Mouse (Mus musculus) embryonic facial prominence, embryonic 10.5 days (tissue): ENCODE measurements around the gene Erich3. TPM values are rescaled to one million over a fixed set of nuclear protein-coding genes. Genes with fewer than 3 reads are reported as not detected.

Experiments
- DNase-seq: peaks from one replicate; pipeline ENCODE4 v3.0.0-alpha.2; 2017; ENCODE audit warnings: low spot score
- H3K27ac ChIP-seq: fragments of 300-500 bp; sonication (generic); replicated peaks from 2 replicates; pipeline ENCODE4 v1.5.1; 2016; ENCODE audit warnings: mild to moderate bottlenecking
- H3K27me3 ChIP-seq: fragments of 300-500 bp; sonication (generic); replicated peaks from 2 replicates; pipeline ENCODE4 v1.6.1; 2016; ENCODE audit warnings: low read depth, mild to moderate bottlenecking; ENCODE audit not compliant: poor library complexity, severe bottlenecking
- H3K36me3 ChIP-seq: fragments of 300-500 bp; sonication (generic); replicated peaks from 2 replicates; pipeline ENCODE4 v1.6.1; 2016; ENCODE audit warnings: mild to moderate bottlenecking, moderate library complexity
- H3K4me1 ChIP-seq: fragments of 300-500 bp; sonication (generic); 2 replicates; pipeline ENCODE4 v1.6.1; 2016
- H3K4me3 ChIP-seq: fragments of 300-500 bp; sonication (generic); 2 replicates; pipeline ENCODE4 v1.5.1; 2016; ENCODE audit warnings: mild to moderate bottlenecking, moderate library complexity
- H3K9me3 ChIP-seq: fragments of 300-500 bp; sonication (generic); 2 replicates; pipeline ENCODE4 v1.6.1; 2016; ENCODE audit warnings: mild to moderate bottlenecking
- WGBS: fragments of 180-500 bp; shearing (Covaris S2); methylation state at CpG from one replicate; pipeline ENCODE4 v1.1.7; 2016; 5-methylcytosine and 5-hydroxymethylcytosine counted together
- polyA plus RNA-seq: library from polyadenylated mRNA; unstranded; fragments of >200 nt; fragmentation: Nextera tagmentation; extraction: Ambion mirVana; gene quantifications from 2 replicates; pipeline ENCODE4 v1.2.1, GENCODE M21; 2016

Gene Erich3
- polyA plus RNA-seq, 1 experiment from 2014 or later = 0.36 TPM

DNA sequence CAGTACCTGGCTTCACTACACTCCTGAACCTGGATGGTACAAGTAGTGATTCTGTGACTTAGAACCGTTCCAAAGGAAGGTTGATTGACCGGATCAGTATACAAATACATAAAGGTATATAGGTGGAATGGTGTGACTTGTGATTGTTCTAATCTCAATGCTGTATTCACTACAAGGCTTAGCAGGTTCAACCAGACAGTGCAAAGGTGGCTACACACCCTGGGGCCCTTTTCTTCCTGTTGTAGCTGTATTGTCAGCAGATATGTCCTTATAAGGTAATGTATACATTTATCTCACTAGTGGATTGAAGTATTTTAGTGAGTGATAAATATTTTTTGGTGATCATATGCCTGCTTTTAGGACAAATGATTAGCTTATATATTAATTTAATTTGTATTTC, 80.7 kb downstream of the Erich3 start:
- no peaks in the 10 kb centered on the region for H3K9me3 ChIP-seq
- H3K27ac ChIP-seq = no peak overlapping the region
- no peak for DNase-seq
- H3K4me1 ChIP-seq = no peaks in the 10 kb centered on the region
- no peak overlapping the region for H3K4me3 ChIP-seq
- no peaks in the 10 kb centered on the region for H3K36me3 ChIP-seq
- WGBS = 92% methylated on average over 2 of the region's 2 CpGs
- H3K27me3 ChIP-seq = no peaks in the 10 kb centered on the region

DNA sequence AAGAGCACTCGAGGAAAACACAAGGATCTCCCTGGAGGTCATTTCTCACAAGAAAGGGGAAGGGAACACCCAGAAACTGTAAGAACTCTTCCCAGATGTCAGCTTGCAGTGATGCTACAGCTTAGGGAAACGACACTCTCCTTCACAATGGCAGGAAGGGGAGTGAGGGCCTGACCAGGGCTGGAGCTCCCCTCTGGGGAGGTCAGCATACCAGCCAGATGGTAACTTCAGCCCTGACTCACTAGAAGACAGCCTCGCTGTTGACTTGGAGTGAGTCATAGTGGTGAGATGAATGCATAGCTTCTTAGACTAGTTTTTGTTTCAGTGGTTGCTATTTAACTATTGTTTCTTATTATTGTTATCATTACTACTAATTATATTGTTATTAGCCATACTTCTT, 90.8 kb downstream of the Erich3 start:
- Histone ChIP-seq H3K27me3 (no peaks in the 10 kb centered on the region), H3K4me3 (no peak overlapping the region), H3K4me1 (peaks cover 3% of the 10 kb centered on the region; the same call in 1 of the 2 replicates), H3K9me3 (no peaks in the 10 kb centered on the region), H3K27ac (no peak overlapping the region), H3K36me3 (no peaks in the 10 kb centered on the region)
- no peak for DNase-seq
- WGBS = 40% methylated on average over 3 of the region's 3 CpGs

DNA sequence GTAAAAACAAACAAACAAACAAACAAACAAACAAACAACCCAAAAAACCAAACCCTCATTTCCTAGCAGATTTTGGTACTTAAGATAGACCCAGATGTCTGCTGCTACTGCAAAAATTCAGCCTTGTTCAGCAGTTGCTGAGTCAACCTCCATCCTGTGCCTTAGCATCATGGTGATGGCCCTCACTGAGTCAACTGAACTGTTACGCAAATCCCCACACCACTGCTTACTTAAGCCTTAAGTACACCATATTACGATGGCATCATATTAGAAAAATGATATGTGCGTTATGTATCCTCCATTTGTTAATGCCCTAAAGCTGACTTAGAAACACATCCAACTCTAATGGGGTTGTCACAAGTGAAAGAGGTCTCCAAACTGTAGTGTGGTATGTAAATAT, 91.6 kb downstream of the Erich3 start:
- Histone ChIP-seq H3K27ac (no peak overlapping the region), H3K36me3 (no peaks in the 10 kb centered on the region), H3K4me1 (peaks cover 3% of the 10 kb centered on the region; the same call in 1 of the 2 replicates), H3K4me3 (no peak overlapping the region), H3K9me3 (no peaks in the 10 kb centered on the region), H3K27me3 (no peaks in the 10 kb centered on the region)
- DNase-seq = no peak
- 95% methylated on average over 3 of the region's 3 CpGs for WGBS

DNA sequence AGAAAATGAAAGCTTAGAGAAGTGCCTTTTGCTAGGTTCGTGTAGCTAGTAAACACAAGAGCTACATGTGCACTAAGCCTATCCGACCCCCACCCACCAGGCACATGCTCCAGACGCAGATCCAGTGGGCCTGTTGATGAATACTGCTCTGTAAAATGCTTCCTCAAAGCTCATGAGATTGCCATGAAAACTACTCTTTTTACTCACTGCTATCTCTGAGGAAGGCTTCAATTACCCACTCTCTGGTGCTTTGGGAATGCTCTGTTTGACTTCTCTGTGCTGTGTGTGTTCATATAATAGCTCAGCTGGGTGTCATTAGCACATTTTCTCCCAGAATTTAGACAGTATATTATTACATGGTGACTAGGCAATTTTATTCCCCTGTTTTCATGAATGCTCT, 94.4 kb downstream of the Erich3 start:
- Histone ChIP-seq H3K4me3 (no peak overlapping the region), H3K9me3 (no peaks in the 10 kb centered on the region), H3K27me3 (no peaks in the 10 kb centered on the region), H3K4me1 (peaks cover 3% of the 10 kb centered on the region), H3K27ac (no peak overlapping the region), H3K36me3 (no peaks in the 10 kb centered on the region)
- DNase-seq = no peak
- WGBS = 64% methylated on average over 3 of the region's 3 CpGs

DNA sequence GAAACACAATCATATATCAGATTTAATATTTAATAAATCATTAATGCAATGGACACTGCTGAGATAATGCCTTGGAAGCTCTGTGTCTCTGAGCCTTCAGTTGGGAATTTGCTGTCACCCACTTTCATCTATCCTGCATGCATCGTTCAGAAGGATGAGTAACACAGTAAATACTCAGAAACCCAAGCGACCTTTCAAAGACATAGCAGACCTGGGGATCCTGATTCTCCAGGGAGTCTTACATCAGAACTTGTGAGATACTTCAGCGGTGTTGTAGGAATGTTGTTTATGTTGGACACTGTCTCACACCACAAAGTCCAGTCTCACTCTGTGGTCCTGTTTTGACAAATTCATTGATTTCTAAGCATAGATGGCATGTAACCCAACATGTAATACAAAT, 97.4 kb downstream of the Erich3 start:
- 83% methylated on average over 3 of the region's 3 CpGs for WGBS
- DNase-seq = no peak
- Histone ChIP-seq H3K4me1 (peaks cover 10% of the 10 kb centered on the region), H3K27ac (no peak overlapping the region), H3K36me3 (no peaks in the 10 kb centered on the region), H3K27me3 (no peaks in the 10 kb centered on the region), H3K4me3 (no peak overlapping the region), H3K9me3 (no peaks in the 10 kb centered on the region)

DNA sequence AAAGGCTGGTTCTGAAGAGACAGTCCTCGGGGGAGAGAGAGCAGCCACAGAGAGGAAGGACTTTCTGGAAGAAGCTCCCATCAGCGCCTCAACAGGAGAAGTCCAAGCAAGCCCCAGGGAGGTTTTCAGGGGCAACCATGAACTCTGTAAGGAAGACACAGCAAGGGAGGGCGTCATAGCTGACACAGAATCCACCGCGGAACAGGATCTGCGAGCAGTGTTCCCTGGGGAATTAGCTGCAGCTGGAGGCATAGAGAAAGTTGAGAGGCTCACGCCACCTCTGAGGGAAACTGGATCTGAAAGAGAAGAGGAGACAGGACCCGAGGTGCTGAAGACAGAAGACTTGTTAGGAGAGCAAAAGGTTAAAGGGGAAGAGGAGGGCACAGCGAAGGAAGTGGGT, 99.7 kb downstream of the Erich3 start:
- DNase-seq = no peak
- no peaks in the 10 kb centered on the region for H3K27me3 ChIP-seq
- no peak overlapping the region for H3K4me3 ChIP-seq
- H3K27ac ChIP-seq = 0 out of 2 replicates have a peak overlapping the region, but pooled peaks have one; percentile 40
- WGBS = 53% methylated on average over 9 of the region's 9 CpGs
- no peaks in the 10 kb centered on the region for H3K9me3 ChIP-seq
- peaks cover 23% of the 10 kb centered on the region for H3K4me1 ChIP-seq
- H3K36me3 ChIP-seq = no peaks in the 10 kb centered on the region

DNA sequence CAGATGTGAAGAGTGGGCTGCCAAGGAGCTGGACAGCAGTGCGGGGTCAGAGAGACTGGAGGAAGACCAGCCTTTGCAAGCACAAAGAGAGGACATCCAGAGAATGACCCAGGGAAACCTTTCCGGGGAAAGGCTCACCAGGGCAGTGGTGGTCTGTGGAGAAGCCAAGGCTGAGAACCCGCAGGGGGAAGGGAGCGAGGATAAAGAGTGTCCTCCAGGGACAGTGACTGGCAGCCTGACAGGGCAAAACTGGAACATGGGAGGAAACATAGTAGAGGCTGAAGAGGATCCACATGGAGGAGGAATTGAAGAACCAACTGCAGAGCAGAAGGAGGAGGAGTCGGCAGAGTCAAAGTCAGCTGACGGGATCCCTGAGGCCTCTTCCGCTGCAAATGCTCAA, 100.5 kb downstream of the Erich3 start:
- H3K4me3 ChIP-seq = no peak overlapping the region
- peaks cover 23% of the 10 kb centered on the region for H3K4me1 ChIP-seq
- 0 out of 2 replicates have a peak overlapping the region, but pooled peaks have one; percentile 7 for H3K27ac ChIP-seq
- DNase-seq = no peak
- H3K27me3 ChIP-seq = no peaks in the 10 kb centered on the region
- H3K36me3 ChIP-seq = no peaks in the 10 kb centered on the region
- WGBS = 90% methylated on average over 7 of the region's 7 CpGs
- no peaks in the 10 kb centered on the region for H3K9me3 ChIP-seq

DNA sequence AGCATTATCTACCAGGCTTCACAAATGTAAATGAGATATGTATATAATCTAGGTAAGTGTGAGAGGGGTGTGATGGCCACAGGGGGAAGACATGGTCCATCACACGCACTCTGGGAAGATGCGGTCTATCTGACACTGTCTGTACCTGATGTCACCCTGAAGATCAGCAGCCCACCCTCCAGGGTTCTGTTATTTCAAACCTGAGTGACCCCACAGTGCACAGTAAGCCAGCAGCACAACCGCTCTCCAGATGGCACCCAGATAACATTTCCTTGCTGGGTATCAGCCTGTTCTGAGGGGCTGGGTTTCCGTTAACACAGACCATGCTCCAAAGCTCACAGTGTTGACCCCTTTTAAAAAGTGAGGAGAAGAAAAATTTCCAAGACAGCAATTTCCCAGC, 102.7 kb downstream of the Erich3 start:
- no peak overlapping the region for H3K27ac ChIP-seq

DNA sequence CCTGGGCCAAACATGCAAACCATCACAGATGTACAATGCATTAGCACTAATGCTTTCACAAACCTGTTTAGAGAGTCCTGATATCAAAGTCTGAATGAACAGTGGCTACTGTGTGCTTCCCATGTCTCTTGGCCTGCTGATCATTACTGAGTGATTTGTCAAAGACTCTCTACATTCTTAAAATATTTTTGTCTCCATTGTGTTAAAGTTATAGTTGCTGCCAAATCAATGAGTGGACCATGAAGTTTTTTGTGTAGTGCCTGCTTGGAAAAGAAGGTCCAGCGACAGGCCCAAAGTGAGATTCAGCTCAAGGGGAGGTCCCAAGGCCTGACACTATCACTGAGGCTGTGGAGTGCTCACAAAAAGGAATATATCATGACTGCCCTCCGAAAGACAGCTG, 108.0 kb downstream of the Erich3 start:
- Histone ChIP-seq H3K36me3 (no peaks in the 10 kb centered on the region), H3K27ac (no peak overlapping the region), H3K4me1 (peaks cover 15% of the 10 kb centered on the region), H3K9me3 (no peaks in the 10 kb centered on the region), H3K4me3 (no peak overlapping the region), H3K27me3 (no peaks in the 10 kb centered on the region)
- no peak for DNase-seq
- WGBS = 86% methylated on average over 2 of the region's 2 CpGs

More for the DNA sequence above, 102.7 kb downstream of the Erich3 start:
- WGBS = 63% methylated on average over 4 of the region's 4 CpGs
- H3K9me3 ChIP-seq = no peaks in the 10 kb centered on the region
- no peaks in the 10 kb centered on the region for H3K36me3 ChIP-seq
- H3K27me3 ChIP-seq = no peaks in the 10 kb centered on the region
- DNase-seq = peak; percentile 39
- no peak overlapping the region for H3K4me3 ChIP-seq
- peaks cover 23% of the 10 kb centered on the region for H3K4me1 ChIP-seq

DNA sequence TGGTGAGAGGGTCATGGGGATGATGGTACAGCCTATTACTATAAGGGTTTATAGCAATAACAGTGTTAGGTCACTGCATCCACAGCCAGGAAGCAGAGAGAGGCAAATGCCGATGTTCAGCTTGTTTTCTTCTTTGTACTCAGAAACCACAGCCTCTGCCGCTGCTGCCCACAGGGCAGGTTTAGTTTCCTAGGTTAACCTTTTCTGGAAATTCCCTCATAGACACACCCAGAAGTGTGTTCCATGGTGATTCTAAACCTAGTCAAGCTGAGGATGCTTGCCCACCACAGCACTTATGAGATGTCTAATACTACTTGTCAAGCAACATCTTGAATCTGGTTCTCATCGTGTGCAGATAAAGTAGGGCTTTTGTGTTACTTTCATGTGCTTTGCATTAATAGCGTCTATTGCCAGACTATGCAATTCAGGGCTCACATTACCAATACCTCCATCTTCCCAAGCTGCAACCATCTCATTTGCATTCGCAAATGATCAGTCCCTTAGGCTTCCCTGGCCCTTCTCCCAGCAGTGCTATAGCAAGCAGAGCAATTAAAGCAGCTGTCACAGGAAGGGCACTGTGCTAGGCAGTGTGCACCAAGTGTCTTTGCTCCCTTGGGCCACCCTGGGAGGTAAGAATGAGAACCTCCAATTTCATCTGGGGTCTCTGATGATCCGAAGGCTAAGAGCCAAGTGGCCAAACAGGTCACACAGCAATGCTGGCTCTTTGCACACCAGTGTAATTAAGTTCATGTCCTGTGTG, 115.4 kb downstream of the Erich3 start:
- DNase-seq = no peak
- no peak overlapping the region for H3K27ac ChIP-seq
- H3K27me3 ChIP-seq = no peaks in the 10 kb centered on the region
- H3K4me3 ChIP-seq = no peak overlapping the region
- H3K4me1 ChIP-seq = peaks cover 28% of the 10 kb centered on the region
- WGBS = 51% methylated on average over 6 of the region's 6 CpGs
- no peaks in the 10 kb centered on the region for H3K36me3 ChIP-seq
- no peaks in the 10 kb centered on the region for H3K9me3 ChIP-seq

DNA sequence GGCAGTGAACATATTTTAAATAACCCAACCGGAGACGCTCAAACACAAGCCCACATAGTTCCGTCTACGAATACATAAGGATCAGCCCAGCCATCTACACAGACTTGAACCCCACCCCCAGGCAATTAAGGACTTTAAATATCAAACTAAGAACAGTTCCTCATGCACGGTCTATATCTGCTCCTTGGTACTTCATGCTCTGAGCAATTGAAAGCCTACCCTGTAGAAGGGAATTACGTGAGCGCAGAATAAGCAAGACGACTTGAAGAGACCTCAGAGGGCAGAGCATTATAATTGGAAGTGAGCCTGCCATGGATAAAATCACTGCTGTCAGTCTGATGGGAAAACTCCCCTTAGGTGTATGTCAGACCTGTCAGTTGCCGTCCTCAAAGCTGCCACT, 122.7 kb downstream of the Erich3 start:
- 88% methylated on average over 9 of the region's 9 CpGs for WGBS
- no peaks in the 10 kb centered on the region for H3K9me3 ChIP-seq
- no peaks in the 10 kb centered on the region for H3K4me1 ChIP-seq
- DNase-seq = no peak
- H3K4me3 ChIP-seq = no peak overlapping the region
- no peaks in the 10 kb centered on the region for H3K27me3 ChIP-seq
- H3K36me3 ChIP-seq = no peaks in the 10 kb centered on the region
- H3K27ac ChIP-seq = no peak overlapping the region

DNA sequence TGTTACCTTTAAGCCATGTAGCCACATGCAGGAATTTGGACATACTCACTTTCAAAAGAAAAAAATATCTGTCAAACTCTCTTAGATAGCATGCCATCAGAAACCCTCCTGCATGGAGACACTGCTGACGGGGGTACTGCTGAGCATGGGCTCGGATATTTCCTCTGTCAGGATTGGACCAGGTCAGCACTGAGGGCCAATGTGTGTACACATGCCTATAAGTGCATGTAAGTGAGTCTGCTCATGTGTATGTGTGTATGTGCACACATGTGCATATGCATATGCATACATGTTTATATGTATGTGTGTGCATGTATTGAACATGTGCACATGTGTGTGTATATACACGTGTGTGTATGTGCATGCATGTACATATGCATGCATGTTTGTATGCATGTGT, 124.0 kb downstream of the Erich3 start:
- Histone ChIP-seq H3K36me3 (no peaks in the 10 kb centered on the region), H3K27me3 (no peaks in the 10 kb centered on the region), H3K9me3 (no peaks in the 10 kb centered on the region), H3K27ac (no peak overlapping the region), H3K4me1 (no peaks in the 10 kb centered on the region), H3K4me3 (no peak overlapping the region)
- no peak for DNase-seq
- WGBS = 85% methylated on average over 3 of the region's 3 CpGs

DNA sequence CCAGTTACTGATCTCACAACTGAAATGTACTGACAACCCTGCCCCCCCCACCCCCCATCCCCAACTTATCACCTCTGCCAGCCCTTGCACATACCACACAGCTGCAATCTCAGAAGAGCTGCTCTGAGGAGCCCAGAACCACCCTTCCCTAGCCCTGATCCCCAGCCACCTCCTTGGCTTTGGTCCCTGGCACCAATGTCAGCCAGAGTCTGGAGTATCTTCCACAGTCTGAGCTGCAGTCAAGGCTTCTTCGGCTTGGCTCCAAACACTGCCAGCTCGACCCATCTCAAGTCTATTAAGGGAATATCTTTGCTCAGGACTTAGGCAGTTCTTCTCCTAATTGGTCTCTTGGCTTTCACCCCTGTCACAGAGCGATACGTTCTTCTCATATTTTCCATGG, 129.9 kb downstream of the Erich3 start:
- no peaks in the 10 kb centered on the region for H3K9me3 ChIP-seq
- 89% methylated on average over 4 of the region's 4 CpGs for WGBS
- no peaks in the 10 kb centered on the region for H3K27me3 ChIP-seq
- H3K4me1 ChIP-seq = no peaks in the 10 kb centered on the region
- no peak overlapping the region for H3K27ac ChIP-seq
- no peak overlapping the region for H3K4me3 ChIP-seq
- H3K36me3 ChIP-seq = no peaks in the 10 kb centered on the region
- no peak for DNase-seq
